Mouse (Mus musculus): ENCODE results near the gene Adamts18.
A peak's percentile ranks its signal among the peaks of the same experiment; 100 is the strongest.

The Adamts18 gene

DNA sequence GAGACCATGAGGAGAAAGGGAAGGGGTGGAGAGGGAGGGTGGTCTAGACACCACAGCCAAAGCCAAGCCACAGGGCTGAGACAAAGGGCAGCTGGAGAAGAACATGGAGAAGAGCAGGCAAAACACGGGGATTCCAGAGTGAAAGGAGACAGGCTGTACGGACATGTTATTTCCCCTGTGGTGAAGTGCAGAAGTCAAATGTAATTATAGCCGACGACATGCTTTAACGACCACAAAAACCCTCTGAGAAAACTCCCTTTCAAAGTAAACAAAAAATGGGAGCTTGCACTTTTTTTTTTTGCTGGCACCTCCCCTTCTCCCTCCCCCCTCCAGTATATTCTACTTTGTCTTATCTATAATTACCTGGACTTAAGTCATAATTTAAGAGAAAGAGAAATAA is 92.7 kb downstream of the Adamts18 start:
- no peak for DNase-seq (ENCODE audit: low spot score in 2 of 2)

GRCm38 (mm10) chr8:113753153-113753552 is 95.4 kb downstream of the Adamts18 start:
- no peak for DNase-seq (ENCODE audit: low spot score in 2 of 2)

DNA sequence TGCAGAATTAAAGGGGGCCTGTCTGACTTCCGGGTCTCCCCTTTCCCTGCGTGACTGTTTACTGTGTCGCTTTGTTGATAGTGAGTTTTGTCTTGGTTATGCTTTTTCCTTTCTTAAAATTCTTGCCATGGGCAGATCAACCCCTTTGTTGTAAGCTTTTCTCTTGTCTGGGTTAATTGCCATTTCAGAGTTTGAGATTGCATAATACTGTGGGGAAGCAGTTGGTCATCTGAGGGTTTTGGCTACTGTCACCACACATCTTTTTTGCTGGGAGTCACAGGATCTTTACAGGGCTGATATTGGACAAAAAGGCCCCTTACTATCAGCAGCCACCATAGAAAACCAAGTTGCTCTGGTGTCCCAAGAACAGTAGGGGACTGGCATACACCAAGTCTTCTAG is 96.2 kb downstream of the Adamts18 start:
- DNase-seq (ENCODE audit: low spot score in 2 of 2): no peak

GRCm38 (mm10) chr8:113735496-113736060 is 113.0 kb downstream of the Adamts18 start:
- no peak for DNase-seq (ENCODE audit: low spot score in 2 of 2)

DNA sequence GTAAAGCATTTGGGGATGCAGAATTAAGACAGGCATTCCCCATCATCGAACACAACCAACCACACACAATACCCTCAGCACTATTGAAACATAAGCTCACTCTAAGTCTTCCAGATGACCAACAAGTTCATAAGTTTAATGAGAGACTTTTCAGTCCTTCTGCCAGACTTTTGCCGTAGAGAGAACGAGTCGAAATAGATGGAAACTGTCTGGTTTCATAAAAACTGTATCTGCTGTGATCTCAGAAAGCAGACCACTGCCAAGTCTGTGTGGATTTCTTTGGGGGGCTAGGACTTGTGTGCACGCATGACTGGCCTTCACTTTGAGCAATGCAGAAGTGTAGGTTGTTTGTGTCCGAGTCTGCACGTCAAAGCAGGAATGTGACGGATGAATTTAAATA is 123.2 kb downstream of the Adamts18 start:
- no peak for DNase-seq (ENCODE audit: low spot score in 2 of 2)

DNA sequence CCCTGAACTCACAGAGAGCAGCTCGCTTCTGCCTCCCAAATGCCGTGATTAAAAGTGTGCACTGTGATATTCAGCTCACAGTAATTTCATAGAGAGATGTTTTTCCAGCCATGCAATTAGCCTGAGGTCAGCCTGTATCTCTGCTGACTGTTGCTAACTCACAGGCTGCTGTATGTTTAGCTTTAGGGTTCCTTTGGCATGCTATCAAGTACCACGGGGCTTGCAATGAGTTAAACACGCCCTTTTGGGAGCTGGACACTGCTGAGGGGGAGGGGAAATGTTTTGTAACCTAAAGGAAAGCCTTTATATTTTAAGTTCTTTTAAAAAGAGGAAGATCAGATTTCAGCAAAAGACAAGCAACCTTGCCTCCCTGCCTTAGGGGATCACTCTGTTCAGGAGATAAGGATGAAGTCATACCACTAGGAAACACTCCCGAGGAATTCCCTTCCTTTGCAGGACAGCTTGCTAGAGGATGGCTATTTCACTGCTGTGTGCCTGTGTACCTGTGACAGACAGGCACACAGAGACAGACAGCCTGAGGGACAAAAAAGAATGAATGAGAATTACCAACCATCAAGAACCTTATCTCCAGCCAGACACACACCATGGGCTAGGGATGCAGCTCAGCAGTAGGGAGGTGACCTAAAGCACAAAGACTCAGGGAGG is 124.5 kb downstream of the Adamts18 start:
- no peak for DNase-seq (ENCODE audit: low spot score in 2 of 2)

- DNase-seq (ENCODE audit: low spot score in 2 of 2): no peak
These were observed 127.1 kb downstream of the Adamts18 start for GRCm38 (mm10) chr8:113721459-113721858.

DNA sequence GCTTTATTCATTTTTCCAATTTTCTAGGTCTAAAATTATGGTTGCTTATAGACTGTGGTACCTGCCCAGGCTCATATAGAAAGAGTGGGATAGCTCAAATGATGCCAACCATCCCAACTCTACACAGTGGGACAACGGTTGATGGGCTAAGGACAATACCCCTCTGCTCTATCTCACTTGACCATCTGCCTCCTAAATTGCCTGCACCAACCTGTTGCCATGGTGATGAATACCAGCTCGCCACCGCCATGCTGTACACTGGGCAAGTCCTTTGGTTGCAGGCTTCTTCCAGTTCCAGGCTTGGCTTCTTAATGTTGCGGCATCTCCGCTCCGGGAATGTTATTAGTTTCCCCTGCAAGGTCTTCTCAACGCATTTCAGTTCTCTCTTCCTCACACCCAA is 143.6 kb downstream of the Adamts18 start:
- DNase-seq (ENCODE audit: low spot score in 2 of 2): no peak

DNA sequence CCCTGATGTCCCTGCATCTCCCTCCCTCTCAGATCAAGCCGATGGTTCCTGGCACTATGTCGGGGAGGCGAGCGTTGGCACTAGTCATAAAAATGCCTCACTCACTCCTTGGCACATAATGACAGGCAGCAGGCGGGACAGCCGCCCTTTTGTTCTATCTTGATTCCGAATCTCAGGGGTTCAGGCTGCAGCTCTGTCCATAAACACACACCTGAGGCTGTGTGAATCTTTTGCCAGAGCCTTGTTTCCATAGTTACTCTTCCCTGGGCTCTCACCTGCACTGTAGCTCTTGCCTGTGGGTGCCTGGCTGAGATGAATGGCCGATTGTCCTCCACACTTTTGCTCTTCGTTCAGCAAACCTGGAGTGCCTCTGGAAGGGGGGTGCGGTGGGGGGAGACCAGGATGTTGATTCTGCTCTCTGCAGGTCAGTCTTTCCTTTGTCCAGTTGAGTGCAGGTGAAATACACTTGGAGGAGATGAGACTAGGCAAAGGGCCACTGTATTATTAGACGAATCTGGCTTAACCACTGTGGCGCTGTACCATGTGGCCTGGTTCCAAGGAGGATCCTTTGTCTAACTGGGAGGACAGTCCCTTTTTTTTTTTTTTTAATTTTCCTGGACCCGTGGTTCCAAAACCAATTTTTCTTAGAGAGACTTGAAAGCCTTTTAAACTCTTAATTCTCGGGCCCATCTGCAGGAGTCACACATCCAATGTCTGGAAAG is 156.8 kb downstream of the Adamts18 start:
- peak in 1 of 2 experiments; percentile 46 for DNase-seq (ENCODE audit: low spot score in 2 of 2)

- no peak for DNase-seq (ENCODE audit: low spot score in 2 of 2)
These were observed 160.0 kb downstream of the Adamts18 start for GRCm38 (mm10) chr8:113688543-113688915.

DNA sequence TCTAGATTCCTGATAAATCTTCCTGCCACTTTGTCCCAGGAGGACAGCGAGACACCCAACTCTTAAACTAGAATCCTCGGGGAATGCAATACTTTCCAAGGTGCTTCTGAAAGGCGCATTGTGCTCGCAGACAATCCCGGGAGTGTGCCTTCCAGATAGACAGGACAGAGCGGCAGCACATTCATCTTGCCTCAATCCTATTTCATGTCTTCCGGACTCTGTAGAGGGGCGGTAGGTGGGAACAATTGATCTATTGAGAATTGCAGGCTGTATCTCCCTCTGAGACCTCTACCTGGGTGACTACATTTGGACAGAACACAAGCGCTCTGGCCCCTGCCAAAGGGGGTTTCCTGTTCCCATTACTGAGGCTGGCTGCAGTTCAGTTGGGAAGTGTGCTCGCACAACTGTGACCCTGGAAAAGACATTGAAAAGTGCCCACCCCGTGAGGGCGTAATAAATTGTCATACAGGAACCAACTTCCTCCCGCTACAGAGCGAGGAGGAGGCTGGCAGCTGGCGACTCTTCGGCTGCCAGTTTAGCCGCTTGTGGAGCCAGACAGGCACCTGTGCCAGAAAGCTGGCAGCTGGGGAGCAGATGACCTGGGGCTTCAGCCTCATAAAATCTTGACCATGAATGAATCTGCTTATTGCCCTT is 160.5 kb downstream of the Adamts18 start:
- DNase-seq (ENCODE audit: low spot score in 2 of 2): peak in 1 of 2 experiments; percentile 67

DNA sequence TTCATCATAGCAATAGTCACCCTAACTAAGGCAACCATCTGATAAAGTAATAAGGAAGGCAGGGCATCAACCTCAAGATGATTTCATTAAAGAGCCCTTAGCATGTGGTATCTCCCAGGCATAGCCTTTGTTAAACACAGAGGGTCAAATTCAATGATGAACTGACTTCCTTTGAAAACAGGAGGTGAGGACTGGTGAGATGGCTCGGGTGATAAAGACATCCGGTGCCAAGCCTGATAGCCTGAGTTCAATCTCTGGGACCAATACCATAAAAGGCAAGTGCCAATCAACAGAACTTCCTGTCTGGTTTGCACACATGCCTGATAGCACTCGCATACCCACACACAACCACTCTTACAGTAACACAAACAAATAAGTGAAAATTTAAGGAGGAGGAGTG is 169.2 kb downstream of the Adamts18 start:
- no peak for DNase-seq (ENCODE audit: low spot score in 2 of 2)

- DNase-seq (ENCODE audit: low spot score in 2 of 2): no peak
These were observed 171.7 kb downstream of the Adamts18 start for GRCm38 (mm10) chr8:113676811-113677210.

DNA sequence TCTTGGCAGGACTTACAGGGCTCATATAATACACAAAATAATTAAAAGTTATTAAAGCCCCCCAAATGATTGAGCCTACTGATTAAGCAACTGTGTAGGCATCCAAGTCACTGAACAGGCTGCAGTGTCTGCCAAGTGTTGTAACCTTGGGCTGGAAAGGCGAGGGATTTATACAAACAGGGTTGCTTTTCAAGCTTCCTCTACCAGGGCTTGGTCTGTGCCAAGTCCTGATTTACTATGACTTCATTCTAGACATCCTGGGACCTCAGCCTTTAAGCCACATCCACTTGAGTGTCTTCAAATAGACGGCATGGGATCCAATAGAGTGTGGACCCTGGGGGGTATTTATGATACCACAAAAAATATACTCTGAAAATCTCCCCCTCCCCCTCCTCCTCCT is 173.3 kb downstream of the Adamts18 start:
- DNase-seq (ENCODE audit: low spot score in 2 of 2): no peak

DNA sequence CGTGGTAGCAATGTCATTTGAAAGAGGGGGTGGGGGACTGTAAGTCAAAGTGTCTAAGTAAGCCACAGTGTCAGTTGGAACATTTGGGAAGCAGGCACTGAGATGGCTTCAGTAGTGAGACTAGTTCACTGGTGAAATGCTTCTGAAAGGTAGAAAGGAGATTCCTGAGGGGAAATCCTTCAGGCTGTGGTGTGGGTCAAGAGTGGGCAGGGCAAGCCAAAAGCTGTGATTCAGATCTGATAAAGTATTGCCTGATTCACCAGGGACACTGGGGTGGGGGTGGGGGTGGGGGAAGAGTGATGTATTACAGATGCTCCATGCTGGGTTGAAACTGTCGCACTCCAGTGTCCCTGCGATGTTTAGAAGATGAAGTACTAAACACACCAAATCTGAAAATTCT is 173.9 kb downstream of the Adamts18 start:
- no peak for DNase-seq (ENCODE audit: low spot score in 2 of 2)

- no peak for DNase-seq (ENCODE audit: low spot score in 2 of 2)
These were observed 175.2 kb downstream of the Adamts18 start for GRCm38 (mm10) chr8:113673300-113673699.

GRCm38 (mm10) chr8:113672599-113673255 is 175.8 kb downstream of the Adamts18 start:
- no peak for DNase-seq (ENCODE audit: low spot score in 2 of 2)

DNA sequence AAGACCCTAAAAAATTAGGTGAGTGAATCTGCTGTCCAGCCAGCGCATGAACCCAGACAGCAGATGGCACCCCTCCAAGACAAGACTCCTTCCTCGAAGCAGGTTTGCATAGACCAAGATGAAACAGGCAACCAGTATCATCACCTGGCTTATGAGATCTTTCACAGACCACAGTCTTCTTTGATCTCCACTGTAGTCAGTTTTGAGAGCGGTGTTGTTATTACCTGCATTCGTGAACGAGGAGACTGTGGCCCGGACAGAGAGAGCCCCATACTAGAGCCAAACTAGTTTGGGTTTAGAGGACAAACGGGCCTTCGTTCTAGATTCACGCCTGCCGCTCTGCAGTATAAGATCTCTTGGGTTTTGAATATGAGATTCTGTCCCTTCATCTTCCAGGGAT is 178.6 kb downstream of the Adamts18 start:
- no peak for DNase-seq (ENCODE audit: low spot score in 2 of 2)

DNA sequence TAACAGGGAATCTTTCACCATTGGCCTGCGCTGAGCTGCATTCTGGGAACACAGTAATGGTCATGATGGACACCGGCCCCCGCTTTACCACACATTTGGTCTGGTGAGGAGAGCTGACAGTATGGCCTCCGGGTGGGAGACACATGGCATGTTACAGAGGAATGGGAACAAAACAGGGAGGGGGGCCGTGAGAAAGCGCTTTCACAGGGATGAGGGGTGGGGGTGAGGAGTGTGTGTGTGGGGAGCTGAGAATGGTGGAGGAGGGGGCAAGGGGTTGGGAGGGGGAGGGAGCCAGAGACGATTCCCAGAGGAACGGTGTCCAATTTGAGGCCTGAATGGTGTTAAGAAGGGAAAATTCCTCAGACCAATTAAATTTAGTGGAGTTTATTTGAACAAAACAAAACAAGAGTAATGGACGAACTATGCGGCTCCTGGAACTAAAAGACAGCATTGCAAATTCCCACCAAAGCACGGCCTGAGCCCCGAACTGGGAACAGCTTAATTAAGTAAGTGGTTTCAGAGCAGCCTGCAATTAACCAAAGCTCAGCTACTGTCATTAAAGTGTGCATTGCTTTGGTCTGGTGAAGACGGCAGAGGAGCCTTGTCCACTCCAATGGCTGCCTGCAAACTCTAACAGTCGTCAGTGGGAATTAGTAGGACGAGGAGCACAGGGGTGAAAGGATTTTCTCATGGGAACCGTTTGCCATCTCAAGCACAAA is 181.7 kb downstream of the Adamts18 start:
- no peak for DNase-seq (ENCODE audit: low spot score in 2 of 2)

DNA sequence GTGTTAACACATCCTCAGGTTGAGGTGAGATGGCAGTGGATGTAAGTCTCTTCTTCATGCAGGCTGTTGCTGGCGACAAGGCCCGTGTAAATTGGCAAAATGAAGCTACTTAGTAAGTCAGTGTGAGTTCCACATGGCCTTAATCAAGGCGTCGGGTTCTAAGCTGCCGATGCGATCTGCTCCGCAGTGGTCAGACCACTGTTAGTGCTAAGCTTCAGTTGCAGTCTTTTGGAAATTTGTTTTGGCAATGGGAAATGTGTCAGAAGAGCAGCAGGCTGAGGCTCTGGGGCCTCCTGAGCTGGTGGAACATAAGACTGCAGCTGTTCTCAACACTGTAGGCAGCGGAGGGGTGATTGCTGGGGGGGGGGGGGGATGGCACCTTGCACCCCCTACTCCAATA is 182.6 kb downstream of the Adamts18 start:
- DNase-seq (ENCODE audit: low spot score in 2 of 2): no peak

DNA sequence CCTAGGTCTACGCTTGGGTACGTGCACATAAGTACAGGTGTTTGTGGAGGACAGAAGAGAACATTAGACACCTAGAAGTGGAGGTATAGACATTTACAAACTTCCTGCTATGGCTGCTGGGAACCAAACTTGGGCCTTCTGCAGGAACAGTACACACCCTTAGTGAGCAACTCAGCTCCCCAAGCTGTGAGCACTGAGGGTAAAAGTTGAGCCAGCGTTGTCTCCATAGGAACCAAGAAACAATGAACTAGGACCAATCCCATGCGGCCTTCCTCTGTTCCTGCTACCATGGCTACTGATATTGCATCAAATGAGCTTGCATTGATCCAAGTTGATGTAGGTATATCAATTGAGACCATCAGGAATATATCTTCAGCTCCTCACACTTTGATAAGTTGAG is 183.5 kb downstream of the Adamts18 start:
- no peak for DNase-seq (ENCODE audit: low spot score in 2 of 2)
